Mouse (Mus musculus) layer of hippocampus, adult 9-10 months (tissue): Measurements from ENCODE around the gene Ugt1a6a.

Experiments
- DNase-seq: peaks from one replicate; pipeline ENCODE4 v3.0.0; 2022; ENCODE audit warnings: low spot score

Gene Ugt1a6a

DNA sequence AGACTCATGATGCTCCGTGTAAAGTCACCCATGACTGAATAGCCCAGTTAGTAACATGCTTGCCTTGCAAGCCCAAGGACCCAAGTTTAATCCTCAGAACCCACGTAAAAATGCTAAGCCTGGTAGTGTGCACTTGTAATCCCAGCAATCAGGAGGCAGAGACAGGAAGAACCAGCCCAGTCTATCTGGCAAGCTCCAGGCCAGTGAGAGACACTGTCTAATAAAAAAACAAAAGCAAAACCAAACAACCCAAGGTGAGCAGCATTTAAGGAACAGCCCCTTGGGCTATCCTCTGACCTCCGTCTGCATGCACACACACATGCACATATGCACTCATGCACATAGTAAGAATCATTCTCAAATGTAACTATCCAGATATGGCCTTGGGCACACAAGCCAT is 95.0 kb downstream of the Ugt1a6a start:
- no peak for DNase-seq

GRCm38 (mm10) chr1:88229986-88230385 is 95.4 kb downstream of the Ugt1a6a start:
- DNase-seq: no peak

GRCm38 (mm10) chr1:88230421-88230820 is 95.8 kb downstream of the Ugt1a6a start:
- no peak for DNase-seq

DNA sequence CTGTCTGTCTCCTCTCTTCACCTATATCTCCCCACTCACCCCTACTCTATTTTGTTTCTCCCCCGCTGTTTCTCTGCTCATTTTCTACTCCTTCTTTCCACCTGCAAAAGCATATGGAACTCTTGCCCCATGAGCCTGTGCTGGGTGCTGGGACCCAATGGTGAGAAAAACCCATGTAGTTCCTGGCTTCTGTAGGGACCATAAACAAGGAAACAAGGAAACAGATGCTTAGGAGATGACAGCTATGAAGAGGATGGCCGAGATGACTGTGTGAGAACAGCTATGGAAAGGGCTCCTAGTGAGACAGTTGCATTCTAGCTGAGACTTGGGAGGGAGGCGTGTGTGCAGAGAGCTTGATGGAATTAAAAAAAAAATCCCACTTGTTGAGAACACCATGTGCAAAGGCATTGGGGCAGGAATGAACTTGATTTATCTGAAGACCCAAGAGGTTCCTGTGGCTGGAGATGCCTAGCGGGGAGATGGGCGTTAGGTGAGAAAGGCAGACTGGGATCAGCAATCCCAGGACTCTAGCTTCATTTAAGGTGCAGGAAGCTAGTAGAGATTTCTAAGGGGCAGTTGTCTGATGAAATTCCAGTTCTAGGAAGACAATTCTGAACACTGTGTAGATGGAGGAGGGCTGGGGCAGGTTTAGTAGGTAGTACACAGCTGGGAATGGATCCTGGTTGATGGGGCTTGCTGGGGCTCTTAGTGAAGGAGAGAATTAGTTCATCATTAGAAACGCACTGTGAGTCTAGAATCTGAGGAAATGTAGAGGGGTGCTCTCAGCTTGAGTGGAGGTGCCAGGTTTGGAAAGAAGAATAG is 96.6 kb downstream of the Ugt1a6a start:
- no peak for DNase-seq

GRCm38 (mm10) chr1:88231803-88232499 is 97.3 kb downstream of the Ugt1a6a start:
- no peak for DNase-seq

- no peak for DNase-seq
These were observed 98.2 kb downstream of the Ugt1a6a start for GRCm38 (mm10) chr1:88232664-88233380.

- DNase-seq: no peak
These were observed 99.0 kb downstream of the Ugt1a6a start for GRCm38 (mm10) chr1:88233421-88234247.

DNA sequence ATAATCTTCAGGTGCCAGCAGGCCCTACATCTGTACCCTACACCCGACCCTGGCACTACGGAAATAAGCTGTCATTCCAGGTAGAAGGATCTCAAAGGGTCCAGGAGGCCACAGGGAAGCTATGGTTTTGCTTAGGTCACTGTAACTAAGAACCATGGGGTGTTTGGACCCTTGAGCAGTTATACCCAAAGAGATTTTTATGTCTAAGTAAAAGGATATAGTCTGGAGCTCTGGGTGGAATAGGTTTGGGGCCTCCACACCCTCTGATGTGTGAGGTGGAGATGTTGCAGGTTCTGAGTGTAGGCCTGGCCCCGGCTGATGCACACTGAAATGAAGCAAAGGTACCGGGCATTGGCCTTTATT is 99.6 kb downstream of the Ugt1a6a start:
- DNase-seq: no peak

DNA sequence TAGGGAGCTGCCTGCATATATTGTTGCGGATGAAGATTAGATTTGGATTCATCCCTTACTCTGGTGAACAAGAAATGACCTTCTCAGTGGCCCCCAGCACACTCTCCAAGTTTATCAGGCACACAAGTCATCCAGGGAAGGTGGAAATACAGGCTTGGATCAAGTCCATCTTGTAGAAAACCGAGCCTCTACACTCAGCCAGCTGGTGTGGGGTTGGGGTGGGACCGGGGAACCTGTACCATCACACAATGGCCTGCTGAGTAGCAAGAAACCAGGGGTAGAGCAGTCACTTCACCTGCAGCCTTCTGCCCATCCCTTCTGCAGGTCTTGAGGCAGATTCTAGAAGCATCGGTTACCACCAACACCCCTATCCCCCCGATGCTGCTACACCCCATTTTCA is 100.0 kb downstream of the Ugt1a6a start:
- no peak for DNase-seq

DNA sequence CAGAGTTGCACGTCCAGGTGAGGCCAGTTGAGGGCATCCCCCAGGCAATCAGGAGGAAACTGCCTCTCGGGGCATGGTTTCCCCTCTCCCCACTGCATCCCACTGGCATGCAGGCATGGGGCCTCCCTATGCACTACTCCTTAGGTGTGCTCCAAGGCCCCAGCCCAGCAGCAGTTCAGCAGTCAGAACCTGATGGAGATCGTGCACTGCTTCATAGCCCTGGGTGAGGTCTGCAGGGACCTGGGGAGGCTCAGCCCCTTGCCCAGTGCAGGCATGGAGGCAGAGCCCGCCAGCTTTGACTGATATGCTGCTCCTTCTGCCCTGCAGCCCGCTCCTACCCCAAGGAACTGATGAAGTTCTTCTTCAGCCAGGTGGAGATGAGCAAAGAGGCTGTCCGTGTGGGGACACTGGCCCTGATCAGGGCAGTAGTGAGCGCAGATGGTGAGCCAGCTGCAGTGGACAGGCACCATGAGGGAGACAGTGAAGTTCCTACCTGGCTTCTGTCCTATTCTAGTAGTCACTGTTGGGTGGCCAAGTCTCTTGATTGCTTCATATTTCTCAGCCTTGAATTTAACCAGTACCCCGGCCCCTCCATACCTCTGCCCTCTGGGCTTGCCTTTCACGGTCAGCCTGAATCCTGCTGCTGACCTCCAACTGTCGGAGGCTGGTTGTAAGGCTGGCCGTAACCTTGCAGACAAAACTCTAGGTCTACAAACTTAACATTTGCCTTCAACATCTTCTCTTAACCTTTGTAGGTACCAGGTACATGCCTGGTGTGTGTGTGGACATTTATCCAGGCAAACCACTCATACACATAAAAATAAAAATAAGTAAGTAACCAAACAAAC is 100.7 kb downstream of the Ugt1a6a start:
- DNase-seq: no peak

DNA sequence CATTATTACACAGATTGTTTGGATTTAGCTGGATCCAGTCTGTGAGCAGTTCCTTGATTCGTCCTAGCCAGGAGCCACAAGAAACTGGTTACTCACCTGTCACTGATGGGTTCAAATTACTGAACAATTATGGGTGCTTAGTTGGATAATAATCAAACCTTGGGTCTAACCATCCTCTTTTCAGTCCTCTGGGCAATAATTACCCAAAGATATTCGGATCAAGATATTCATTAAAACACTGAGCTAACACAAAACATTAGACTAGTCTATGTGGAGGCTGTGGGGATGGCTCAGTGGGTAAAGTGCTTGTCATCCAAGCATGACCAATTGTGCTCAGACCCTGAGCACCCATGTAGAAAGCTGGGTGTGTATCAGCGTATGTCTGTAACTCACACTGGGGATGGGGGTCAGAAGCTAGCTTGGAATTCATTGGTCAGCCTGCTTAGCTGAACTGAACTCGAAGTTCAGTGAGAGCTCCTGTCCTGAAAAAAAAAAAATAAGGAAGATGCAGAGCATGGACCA is 101.3 kb downstream of the Ugt1a6a start:
- DNase-seq: no peak

- DNase-seq: no peak
These were observed 102.7 kb downstream of the Ugt1a6a start for GRCm38 (mm10) chr1:88237311-88237710.

DNA sequence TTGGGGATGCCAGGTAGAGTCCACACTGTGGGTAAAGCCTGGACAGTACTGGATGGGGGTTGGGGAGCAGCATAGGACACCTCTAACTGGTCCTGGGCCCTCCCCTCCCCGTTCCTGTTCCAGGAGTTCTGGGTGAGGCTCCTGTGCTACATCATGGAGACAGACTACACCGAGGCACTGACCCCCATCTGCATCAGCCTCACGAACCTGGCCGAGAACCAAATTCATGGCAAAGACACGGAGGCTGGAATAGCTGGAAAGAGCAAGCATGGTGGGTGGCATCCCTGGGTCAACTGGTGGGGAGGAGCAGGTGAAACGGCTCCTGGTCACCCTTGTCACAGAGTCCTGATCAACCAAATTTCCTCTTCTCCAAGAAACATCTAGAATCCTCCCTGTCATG is 104.2 kb downstream of the Ugt1a6a start:
- DNase-seq: no peak

DNA sequence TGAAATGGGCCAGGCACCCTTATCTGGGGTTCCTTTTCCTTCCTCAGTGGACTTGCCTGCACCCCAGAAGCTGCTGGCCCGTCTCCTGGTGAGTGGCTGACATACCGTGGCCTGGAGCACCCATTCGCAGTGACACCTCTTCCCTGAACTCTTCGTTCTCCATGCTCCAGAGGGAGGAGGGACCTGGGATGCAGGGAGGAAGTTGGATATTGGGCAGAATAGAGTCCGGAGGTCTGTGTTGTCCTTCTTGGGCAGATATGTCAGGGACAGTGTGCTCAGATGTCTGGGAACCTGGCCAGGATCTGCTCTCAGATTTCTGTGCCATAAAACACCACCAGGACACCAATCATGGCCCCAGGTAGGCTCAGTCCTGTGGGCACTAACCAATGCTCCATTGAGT is 105.5 kb downstream of the Ugt1a6a start:
- DNase-seq: no peak

DNA sequence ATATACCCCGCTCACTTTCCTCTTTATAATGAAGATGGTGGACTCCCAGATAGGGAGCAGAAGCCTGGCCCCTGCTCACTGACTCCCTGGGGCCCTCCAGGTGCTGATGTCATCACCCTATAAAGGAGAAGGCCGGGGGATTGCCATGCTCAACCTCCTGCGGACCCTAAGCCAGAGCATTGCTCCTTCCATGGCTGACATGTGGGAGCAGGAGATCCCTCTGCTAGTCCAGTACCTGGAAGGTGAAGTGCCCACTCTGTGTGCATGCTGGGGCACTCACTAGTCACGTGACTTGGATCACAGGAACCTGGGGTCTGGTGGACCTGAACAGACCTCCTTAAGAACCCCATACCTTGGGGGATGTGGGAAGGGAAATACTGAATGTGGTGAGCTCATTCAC is 106.0 kb downstream of the Ugt1a6a start:
- no peak for DNase-seq

- no peak for DNase-seq
These were observed 109.3 kb downstream of the Ugt1a6a start for GRCm38 (mm10) chr1:88243861-88244260.

DNA sequence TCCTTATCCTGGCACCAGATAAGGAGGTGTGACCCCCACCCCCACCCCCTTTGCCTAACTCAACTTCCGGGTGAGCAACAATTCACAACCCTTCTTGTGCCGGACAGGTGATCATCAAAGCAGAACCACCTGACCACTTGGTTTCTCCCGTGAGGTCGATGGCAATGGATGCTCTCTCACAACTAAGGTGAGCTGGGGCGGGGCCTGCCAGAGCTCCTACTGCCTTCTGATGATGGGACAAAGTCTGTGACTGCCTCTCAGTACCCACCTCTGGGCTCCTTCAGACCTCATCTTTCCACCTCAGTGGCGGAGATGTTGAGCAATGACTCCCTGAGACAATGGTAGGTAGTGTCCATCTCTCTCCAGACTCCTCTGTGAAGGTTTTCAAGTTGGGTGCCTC is 111.3 kb downstream of the Ugt1a6a start:
- no peak for DNase-seq

GRCm38 (mm10) chr1:88246386-88246785 is 111.8 kb downstream of the Ugt1a6a start:
- DNase-seq: no peak

DNA sequence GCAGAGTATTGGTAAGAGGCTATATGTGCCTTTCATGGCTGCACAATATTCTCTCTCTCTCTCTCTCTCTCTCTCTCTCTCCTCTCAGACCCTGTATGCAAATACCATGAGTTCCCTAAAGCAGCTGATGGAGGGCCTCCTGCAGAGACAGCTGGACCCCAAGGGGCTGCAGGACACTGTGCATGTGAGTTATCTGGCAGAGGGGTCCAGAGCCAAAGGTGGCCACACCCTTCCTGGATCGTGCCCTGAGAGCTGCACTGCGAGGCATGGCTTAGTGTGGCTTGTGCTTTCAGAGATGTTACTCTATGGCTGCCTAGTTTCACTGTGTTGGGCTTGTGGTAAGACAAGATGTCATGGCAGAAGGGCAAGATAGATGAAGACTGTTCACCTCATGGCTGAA is 113.1 kb downstream of the Ugt1a6a start:
- no peak for DNase-seq

GRCm38 (mm10) chr1:88248658-88249057 is 114.0 kb downstream of the Ugt1a6a start:
- DNase-seq: no peak

DNA sequence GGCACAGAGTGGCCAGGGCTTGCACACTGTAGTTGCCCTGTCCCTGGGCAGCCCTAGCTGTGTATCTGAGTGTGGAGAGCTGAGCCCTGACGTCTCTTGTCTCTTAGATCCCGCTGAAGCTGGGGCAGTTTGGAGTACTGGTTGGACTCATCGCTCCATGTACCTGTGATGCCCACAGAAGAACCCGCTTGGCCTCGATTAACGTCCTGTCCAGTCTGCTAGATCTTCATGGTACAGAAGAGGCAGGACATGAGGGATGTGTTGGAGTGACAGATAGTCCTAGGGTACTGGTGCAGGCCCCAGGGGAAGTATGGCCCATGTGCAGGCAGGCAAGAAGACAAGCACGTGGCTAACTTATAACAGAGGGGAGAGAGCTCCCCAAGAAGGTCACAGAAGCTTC is 115.0 kb downstream of the Ugt1a6a start:
- DNase-seq: no peak
